Mouse (Mus musculus) liver, embryonic 16.5 days (tissue): ENCODE measurements at regions not wholly inside any gene's neighbourhood (a gene's known extent, or its start where the extent isn't known, plus 50 kb on each side); places are given as distances from the start of the nearest gene placed in this dataset.

Source experiments
- ATAC-seq: fragments of 200-750 bp; cut with Nextera tagmentation; 2 replicates; pipeline ENCODE4 v1.8.0; 2017; ENCODE audit warnings: low read depth, mild to moderate bottlenecking, moderate number of reproducible peaks, moderate library complexity
- H3K27ac ChIP-seq: fragments of 300-500 bp; sonication (generic); 2 replicates; pipeline ENCODE4 v1.5.1; 2014; ENCODE audit warnings: mild to moderate bottlenecking, low read length
- H3K27me3 ChIP-seq: fragments of 300-500 bp; sonication (generic); 2 replicates; pipeline ENCODE4 v1.6.1; 2014; ENCODE audit warnings: low read depth, low read length, mixed read lengths; ENCODE audit not compliant: control insufficient read depth, insufficient read depth
- H3K36me3 ChIP-seq: fragments of 300-500 bp; sonication (generic); 2 replicates; pipeline ENCODE4 v1.6.1; 2014; ENCODE audit warnings: mild to moderate bottlenecking; ENCODE audit not compliant: control insufficient read depth, insufficient read depth
- H3K4me1 ChIP-seq: fragments of 300-500 bp; sonication (generic); 2 replicates; pipeline ENCODE4 v1.6.1; 2014; ENCODE audit warnings: low read depth, low read length, mixed read lengths; ENCODE audit not compliant: control insufficient read depth
- H3K4me2 ChIP-seq: fragments of 300-500 bp; sonication (generic); 2 replicates; pipeline ENCODE4 v1.6.1; 2014; ENCODE audit warnings: low read depth, low read length, mixed read lengths
- H3K4me3 ChIP-seq: fragments of 300-500 bp; sonication (generic); 2 replicates; pipeline ENCODE4 v1.5.1; 2014; ENCODE audit warnings: low read depth, mild to moderate bottlenecking, low read length
- H3K9ac ChIP-seq: fragments of 300-500 bp; sonication (generic); 2 replicates; pipeline ENCODE4 v1.6.1; 2014; ENCODE audit warnings: low read depth, low read length
- H3K9me3 ChIP-seq: fragments of 300-500 bp; sonication (generic); replicated peaks from 2 replicates; pipeline ENCODE4 v1.6.1; 2016; ENCODE audit warnings: low read length; ENCODE audit not compliant: control insufficient read depth
- WGBS: fragments of 180-500 bp; shearing (Covaris S2); extraction: QIAGEN DNeasy Blood & Tissue Kit; methylation state at CpG from one replicate; pipeline ENCODE4 v1.1.7; 2014; ENCODE audit not compliant: insufficient replicate concordance; 5-methylcytosine and 5-hydroxymethylcytosine counted together

DNA sequence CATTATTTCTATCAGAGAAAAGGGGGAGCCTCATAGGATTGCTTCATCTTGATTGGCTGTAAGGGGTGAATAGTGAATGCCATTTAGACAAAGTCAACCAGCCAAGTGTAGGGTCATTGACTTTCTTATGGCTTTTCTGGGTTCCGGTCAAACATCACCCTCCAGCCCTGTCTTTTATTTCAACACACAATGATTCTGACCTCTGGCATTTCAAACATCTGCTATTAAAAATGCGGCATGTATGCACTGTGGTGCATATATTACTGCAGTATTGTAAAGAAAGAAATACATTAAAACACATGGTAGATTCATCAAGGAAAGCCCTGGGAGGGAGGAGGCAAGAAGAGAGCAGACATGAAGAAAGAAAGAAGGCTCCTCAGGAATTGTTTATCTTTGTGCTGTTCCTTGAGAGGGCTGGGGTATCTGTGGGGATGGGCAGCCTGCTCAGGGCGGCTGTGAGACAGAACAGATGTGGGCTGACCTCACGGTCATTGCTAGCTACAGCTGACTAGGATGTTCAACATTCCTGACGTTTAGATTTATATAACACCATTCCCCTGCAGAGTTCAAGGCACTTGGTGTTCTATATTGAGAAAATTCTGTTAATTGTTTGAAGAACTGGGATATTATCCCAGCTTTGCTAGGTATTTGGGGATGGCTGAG, 303.5 kb upstream of the Ppp2r3a start:
- H3K4me1 ChIP-seq: no peaks in the 10 kb centered on the region
- no peaks in the 10 kb centered on the region for H3K9me3 ChIP-seq
- no peak overlapping the region for H3K27ac ChIP-seq
- ATAC-seq: no peak
- H3K9ac ChIP-seq: no peak overlapping the region
- H3K4me2 ChIP-seq: no peak overlapping the region
- WGBS: 48% methylated on average over 5 of the region's 5 CpGs
- H3K27me3 ChIP-seq: no peaks in the 10 kb centered on the region
- no peak overlapping the region for H3K4me3 ChIP-seq
- no peaks in the 10 kb centered on the region for H3K36me3 ChIP-seq

DNA sequence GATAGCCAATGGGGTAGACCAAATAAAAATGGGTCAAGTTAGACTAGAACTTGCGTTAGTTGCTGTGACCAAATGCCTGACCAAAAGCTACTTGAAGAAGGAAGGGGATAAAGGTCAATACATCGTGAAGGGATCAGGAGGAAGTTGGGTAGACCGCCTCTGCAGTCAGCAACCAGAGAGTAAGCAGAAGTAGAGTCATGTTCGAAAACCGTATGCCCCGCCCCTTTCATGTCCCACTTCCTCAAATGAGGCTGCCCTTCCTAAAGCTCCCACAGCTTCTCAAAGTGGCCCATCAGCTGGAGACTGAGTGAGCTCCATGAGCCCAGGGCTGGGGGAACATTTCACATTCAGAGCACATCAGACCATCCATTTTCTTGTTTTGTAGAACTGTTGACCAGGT, 301.2 kb upstream of the Ppp2r3a start:
- Histone ChIP-seq H3K4me2 (no peak overlapping the region), H3K9me3 (no peaks in the 10 kb centered on the region), H3K9ac (no peak overlapping the region), H3K4me1 (no peaks in the 10 kb centered on the region), H3K27me3 (no peaks in the 10 kb centered on the region), H3K4me3 (no peak overlapping the region), H3K27ac (no peak overlapping the region), H3K36me3 (no peaks in the 10 kb centered on the region)
- no peak for ATAC-seq
- 23% methylated on average over 6 of the region's 6 CpGs for WGBS

GRCm38 (mm10) chr9:101551256-101551655, 299.7 kb upstream of the Ppp2r3a start:
- no peak overlapping the region for H3K27ac ChIP-seq
- H3K9ac ChIP-seq: no peak overlapping the region
- H3K9me3 ChIP-seq: no peaks in the 10 kb centered on the region
- H3K4me1 ChIP-seq: no peaks in the 10 kb centered on the region
- no peaks in the 10 kb centered on the region for H3K27me3 ChIP-seq
- no peaks in the 10 kb centered on the region for H3K36me3 ChIP-seq
- 40% methylated on average over 3 of the region's 3 CpGs for WGBS
- no peak overlapping the region for H3K4me3 ChIP-seq
- ATAC-seq: no peak
- no peak overlapping the region for H3K4me2 ChIP-seq

- Histone ChIP-seq H3K27me3 (no peaks in the 10 kb centered on the region), H3K9me3 (no peaks in the 10 kb centered on the region), H3K9ac (no peak overlapping the region), H3K4me2 (no peak overlapping the region), H3K4me3 (no peak overlapping the region), H3K4me1 (no peaks in the 10 kb centered on the region), H3K36me3 (no peaks in the 10 kb centered on the region), H3K27ac (no peak overlapping the region)
- no peak for ATAC-seq
- WGBS: 37% methylated on average over 10 of the region's 10 CpGs
Observed at GRCm38 (mm10) chr9:101546213-101546832, 294.7 kb upstream of the Ppp2r3a start.

GRCm38 (mm10) chr9:101518137-101518536, 266.5 kb upstream of the Ppp2r3a start:
- H3K9ac ChIP-seq: no peak overlapping the region
- no peaks in the 10 kb centered on the region for H3K4me1 ChIP-seq
- H3K4me2 ChIP-seq: no peak overlapping the region
- no peaks in the 10 kb centered on the region for H3K27me3 ChIP-seq
- no peaks in the 10 kb centered on the region for H3K9me3 ChIP-seq
- H3K27ac ChIP-seq: no peak overlapping the region
- H3K36me3 ChIP-seq: no peaks in the 10 kb centered on the region
- H3K4me3 ChIP-seq: no peak overlapping the region
- WGBS: 56% methylated on average over 7 of the region's 7 CpGs
- ATAC-seq: no peak

DNA sequence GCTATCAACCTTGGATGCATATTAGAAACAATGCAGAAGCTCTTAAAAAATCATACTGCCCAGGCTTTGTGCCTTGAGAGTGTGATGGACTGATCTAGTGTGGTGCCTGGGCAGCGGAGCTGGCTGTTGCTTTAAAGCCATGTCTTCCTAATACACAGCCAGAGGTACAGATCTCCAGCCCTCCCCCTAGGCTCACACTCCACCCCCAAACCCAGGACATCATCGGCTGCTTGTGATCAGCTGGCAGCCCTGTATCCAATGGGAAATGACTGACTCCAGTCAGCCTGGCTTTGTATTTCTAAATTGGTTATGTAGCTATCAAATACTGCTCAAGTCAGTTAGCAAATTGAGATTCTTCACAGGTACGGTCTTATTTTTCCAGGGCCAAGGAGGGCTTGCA, 259.2 kb upstream of the Ppp2r3a start:
- 64% methylated on average over 3 of the region's 3 CpGs for WGBS
- no peak overlapping the region for H3K4me3 ChIP-seq
- no peak overlapping the region for H3K27ac ChIP-seq
- H3K9ac ChIP-seq: no peak overlapping the region
- H3K27me3 ChIP-seq: no peaks in the 10 kb centered on the region
- H3K4me2 ChIP-seq: no peak overlapping the region
- ATAC-seq: no peak
- no peaks in the 10 kb centered on the region for H3K4me1 ChIP-seq
- H3K36me3 ChIP-seq: no peaks in the 10 kb centered on the region
- H3K9me3 ChIP-seq: no peaks in the 10 kb centered on the region

GRCm38 (mm10) chr9:101509196-101509595, 257.6 kb upstream of the Ppp2r3a start:
- ATAC-seq: no peak
- Histone ChIP-seq H3K4me3 (no peak overlapping the region), H3K9ac (no peak overlapping the region), H3K27ac (no peak overlapping the region), H3K36me3 (no peaks in the 10 kb centered on the region), H3K9me3 (no peaks in the 10 kb centered on the region), H3K4me2 (no peak overlapping the region), H3K27me3 (no peaks in the 10 kb centered on the region), H3K4me1 (no peaks in the 10 kb centered on the region)
- 59% methylated on average over 9 of the region's 9 CpGs for WGBS

GRCm38 (mm10) chr9:101507023-101507690, 255.6 kb upstream of the Ppp2r3a start:
- Histone ChIP-seq H3K27ac (no peak overlapping the region), H3K27me3 (no peaks in the 10 kb centered on the region), H3K9ac (no peak overlapping the region), H3K36me3 (no peaks in the 10 kb centered on the region), H3K4me3 (no peak overlapping the region), H3K9me3 (no peaks in the 10 kb centered on the region), H3K4me2 (no peak overlapping the region), H3K4me1 (no peaks in the 10 kb centered on the region)
- ATAC-seq: peak; percentile 39; the same call in 1 of the 2 replicates
- 69% methylated on average over 6 of the region's 6 CpGs for WGBS
